Mouse (Mus musculus): ENCODE measurements around the gene Nme1. TPM values are rescaled to one million over a fixed set of nuclear protein-coding genes. Genes with fewer than 3 reads are reported as not detected.
"Not testable (repeated sequence)": the region's sequence is repeated elsewhere in the genome, so short reads cannot be mapped to it uniquely, and the experiment has no call there.

Gene Nme1
- total and polyA plus RNA-seq, 2 experiments from 2014 or later: 17.2 to 56.1 TPM

GRCm38 (mm10) chr11:93940906-93941305, 27.4 kb downstream of the Nme1 start:
- H3K27ac ChIP-seq (ENCODE audit: low read depth): no peak overlapping the region
- no peaks in the 10 kb centered on the region for H3K27me3 ChIP-seq (ENCODE audit: control insufficient read depth, insufficient read depth, low read length)
- DNase-seq (ENCODE audit: low spot score) (no peak), ATAC-seq (ENCODE audit: insufficient read depth, low read depth) (no peak)
- TF ChIP-seq EP300 (IDR thresholded peaks at IDR 0.05; ENCODE audit: low read depth) (no peak), CTCF (IDR thresholded peaks at IDR 0.05; ENCODE audit: low read depth) (no peak)
- H3K4me2 ChIP-seq (ENCODE audit: low read depth, low read length): no peak overlapping the region
- WGBS: 47% methylated on average over 2 of the region's 2 CpGs
- H3K36me3 ChIP-seq (replicated peaks; ENCODE audit: control insufficient read depth, insufficient read depth, low read length): peaks cover 43% of the 10 kb centered on the region
- no peak overlapping the region for H3K4me3 ChIP-seq (ENCODE audit: low read depth, low read length)
- no peaks in the 10 kb centered on the region for H3K9me3 ChIP-seq (replicated peaks; ENCODE audit: control insufficient read depth, low read length)
- no peak overlapping the region for H3K9ac ChIP-seq (replicated peaks; ENCODE audit: low read depth, low read length)
- H3K4me1 ChIP-seq (ENCODE audit: control insufficient read depth, insufficient read depth): no peaks in the 10 kb centered on the region

DNA sequence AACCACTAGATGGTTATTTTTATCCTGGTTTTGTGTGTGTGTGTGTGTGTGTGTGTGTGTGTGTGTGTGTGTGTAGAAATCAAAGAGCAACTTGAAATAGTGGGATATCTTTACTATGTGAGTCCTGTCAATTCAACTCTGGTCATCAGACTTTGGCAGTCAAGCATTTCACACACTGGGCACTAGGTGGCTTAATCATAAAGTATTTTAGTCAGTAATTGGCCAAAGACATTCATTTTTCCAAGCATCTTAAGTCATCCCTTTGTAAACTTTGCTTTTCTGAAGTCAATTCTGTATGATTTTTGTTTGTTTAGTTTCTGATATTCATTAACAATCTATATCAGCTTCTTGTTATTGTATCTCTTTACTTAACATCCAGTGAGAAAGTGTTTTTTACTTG, 39.2 kb downstream of the Nme1 start:
- Histone ChIP-seq H3K36me3 (replicated peaks; ENCODE audit: control insufficient read depth, insufficient read depth, low read length) (peaks cover 76% of the 10 kb centered on the region), H3K9ac (replicated peaks; ENCODE audit: low read depth, low read length) (no peak overlapping the region), H3K4me1 (ENCODE audit: control insufficient read depth, insufficient read depth) (no peaks in the 10 kb centered on the region), H3K9me3 (replicated peaks; ENCODE audit: control insufficient read depth, low read length) (no peaks in the 10 kb centered on the region), H3K27ac (ENCODE audit: low read depth) (no peak overlapping the region), H3K4me2 (ENCODE audit: low read depth, low read length) (no peak overlapping the region), H3K4me3 (ENCODE audit: low read depth, low read length) (no peak overlapping the region), H3K27me3 (ENCODE audit: control insufficient read depth, insufficient read depth, low read length) (no peaks in the 10 kb centered on the region)
- no peak for TF ChIP-seq EP300 (IDR thresholded peaks at IDR 0.05; ENCODE audit: low read depth)
- TF ChIP-seq CTCF (IDR thresholded peaks at IDR 0.05; ENCODE audit: low read depth): no peak
- ATAC-seq (ENCODE audit: insufficient read depth, low read depth) (no peak), DNase-seq (ENCODE audit: low spot score) (no peak)

DNA sequence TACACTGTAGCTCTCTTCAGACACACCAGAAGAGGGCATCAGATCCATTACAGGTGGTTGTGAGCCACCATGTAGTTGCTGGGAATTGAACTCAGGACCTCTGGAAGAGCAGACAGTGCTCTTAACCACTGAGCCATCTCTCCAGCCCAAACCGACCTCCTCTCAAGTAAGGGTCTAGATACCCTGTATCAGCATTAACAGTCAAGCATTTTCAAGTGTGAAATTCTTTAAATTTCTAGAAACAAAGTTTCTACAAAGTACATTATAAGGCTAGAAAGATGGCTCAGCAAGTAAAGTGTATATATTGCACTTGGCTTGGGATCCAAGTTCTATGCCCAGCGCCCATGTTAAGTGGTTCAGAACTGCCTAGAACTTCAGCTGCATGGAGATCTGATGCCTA, 53.3 kb downstream of the Nme1 start:
- WGBS: 89% methylated on average over 2 of the region's 2 CpGs
- H3K9ac ChIP-seq (replicated peaks; ENCODE audit: low read depth, low read length); H3K4me1 ChIP-seq (ENCODE audit: control insufficient read depth, insufficient read depth); H3K4me3 ChIP-seq (ENCODE audit: low read depth, low read length); DNase-seq (ENCODE audit: low spot score); H3K9me3 ChIP-seq (replicated peaks; ENCODE audit: control insufficient read depth, low read length); H3K27me3 ChIP-seq (ENCODE audit: control insufficient read depth, insufficient read depth, low read length); ATAC-seq (ENCODE audit: insufficient read depth, low read depth); H3K4me2 ChIP-seq (ENCODE audit: low read depth, low read length); H3K27ac ChIP-seq (ENCODE audit: low read depth): not testable (repeated sequence)
- H3K36me3 ChIP-seq (replicated peaks; ENCODE audit: control insufficient read depth, insufficient read depth, low read length): peaks cover 53% of the 10 kb centered on the region

GRCm38 (mm10) chr11:93911603-93912002, 56.7 kb downstream of the Nme1 start:
- no peak for ATAC-seq (ENCODE audit: insufficient read depth, low read depth)
- Histone ChIP-seq H3K4me1 (ENCODE audit: control insufficient read depth, insufficient read depth) (no peaks in the 10 kb centered on the region), H3K27ac (ENCODE audit: low read depth) (no peak overlapping the region), H3K36me3 (replicated peaks; ENCODE audit: control insufficient read depth, insufficient read depth, low read length) (peaks cover 60% of the 10 kb centered on the region), H3K9ac (replicated peaks; ENCODE audit: low read depth, low read length) (no peak overlapping the region), H3K27me3 (ENCODE audit: control insufficient read depth, insufficient read depth, low read length) (no peaks in the 10 kb centered on the region), H3K4me2 (ENCODE audit: low read depth, low read length) (no peak overlapping the region), H3K9me3 (replicated peaks; ENCODE audit: control insufficient read depth, low read length) (no peaks in the 10 kb centered on the region), H3K4me3 (ENCODE audit: low read depth, low read length) (no peak overlapping the region)
- no peak for DNase-seq (ENCODE audit: low spot score)
- TF ChIP-seq EP300 (IDR thresholded peaks at IDR 0.05; ENCODE audit: low read depth) (no peak), CTCF (IDR thresholded peaks at IDR 0.05; ENCODE audit: low read depth) (no peak)
- 82% methylated on average over 3 of the region's 3 CpGs for WGBS

DNA sequence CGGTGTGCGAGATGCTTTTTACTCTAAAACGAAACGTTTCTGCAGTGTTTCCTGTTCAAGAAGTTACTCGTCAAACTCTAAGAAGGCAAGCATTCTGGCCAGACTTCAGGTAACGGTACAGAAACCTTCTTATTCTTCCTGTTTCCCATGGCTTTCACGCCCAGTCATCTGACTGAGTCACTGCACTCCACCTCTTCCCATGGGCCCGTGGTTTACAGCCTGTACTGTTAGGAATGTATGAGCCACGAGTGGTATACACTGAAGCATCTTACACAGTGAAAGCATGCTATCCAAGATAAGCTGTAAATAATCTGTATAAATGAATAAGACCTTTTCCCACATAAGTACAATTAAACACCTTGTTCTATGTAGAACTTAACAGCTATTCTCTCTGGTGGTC, 59.5 kb downstream of the Nme1 start:
- peaks cover 60% of the 10 kb centered on the region for H3K36me3 ChIP-seq (replicated peaks; ENCODE audit: control insufficient read depth, insufficient read depth, low read length)

GRCm38 (mm10) chr11:93907839-93908238, 60.5 kb downstream of the Nme1 start:
- ATAC-seq (ENCODE audit: insufficient read depth, low read depth) (no peak), DNase-seq (ENCODE audit: low spot score) (no peak)
- no peaks in the 10 kb centered on the region for H3K9me3 ChIP-seq (replicated peaks; ENCODE audit: control insufficient read depth, low read length)
- no peaks in the 10 kb centered on the region for H3K4me1 ChIP-seq (ENCODE audit: control insufficient read depth, insufficient read depth)
- H3K4me2 ChIP-seq (ENCODE audit: low read depth, low read length): no peak overlapping the region
- H3K9ac ChIP-seq (replicated peaks; ENCODE audit: low read depth, low read length): no peak overlapping the region
- H3K4me3 ChIP-seq (ENCODE audit: low read depth, low read length): no peak overlapping the region
- H3K36me3 ChIP-seq (replicated peaks; ENCODE audit: control insufficient read depth, insufficient read depth, low read length): peaks cover 56% of the 10 kb centered on the region
- no peaks in the 10 kb centered on the region for H3K27me3 ChIP-seq (ENCODE audit: control insufficient read depth, insufficient read depth, low read length)
- TF ChIP-seq CTCF (IDR thresholded peaks at IDR 0.05; ENCODE audit: low read depth) (no peak), EP300 (IDR thresholded peaks at IDR 0.05; ENCODE audit: low read depth) (no peak)
- no peak overlapping the region for H3K27ac ChIP-seq (ENCODE audit: low read depth)
- WGBS: 86% methylated on average over 3 of the region's 3 CpGs

More for the DNA sequence above, 59.5 kb downstream of the Nme1 start:
- Histone ChIP-seq H3K27me3 (ENCODE audit: control insufficient read depth, insufficient read depth, low read length) (no peaks in the 10 kb centered on the region), H3K9ac (replicated peaks; ENCODE audit: low read depth, low read length) (no peak overlapping the region), H3K4me1 (ENCODE audit: control insufficient read depth, insufficient read depth) (no peaks in the 10 kb centered on the region), H3K9me3 (replicated peaks; ENCODE audit: control insufficient read depth, low read length) (no peaks in the 10 kb centered on the region), H3K27ac (ENCODE audit: low read depth) (no peak overlapping the region), H3K4me2 (ENCODE audit: low read depth, low read length) (no peak overlapping the region), H3K4me3 (ENCODE audit: low read depth, low read length) (no peak overlapping the region)
- no peak for TF ChIP-seq CTCF (IDR thresholded peaks at IDR 0.05; ENCODE audit: low read depth)
- no peak for TF ChIP-seq EP300 (IDR thresholded peaks at IDR 0.05; ENCODE audit: low read depth)
- DNase-seq (ENCODE audit: low spot score) (no peak), ATAC-seq (ENCODE audit: insufficient read depth, low read depth) (no peak)
- WGBS: 82% methylated on average over 9 of the region's 9 CpGs

Other genes starting within 250 kb of the Nme1 start
- 11.8 and 12.9 TPM in 2 replicates for gene Utp18, start 82.8 kb downstream of the Nme1 start, total RNA-seq (2014; rRNA removed; ENCODE audit: low replicate concordance)
- gene Utp18, start 82.8 kb downstream of the Nme1 start, polyA plus RNA-seq (2015; fragmentation: Nextera tagmentation; extraction: Ambion mirVana): 10.0 and 11.2 TPM in 2 replicates
- 9.6 and 14.1 TPM in 2 replicates for gene Mbtd1, start 82.7 kb downstream of the Nme1 start, total RNA-seq (2014; rRNA removed; ENCODE audit: low replicate concordance)
- gene Mbtd1, start 82.7 kb downstream of the Nme1 start, polyA plus RNA-seq (2015; fragmentation: Nextera tagmentation; extraction: Ambion mirVana): 10.7 and 10.8 TPM in 2 replicates
- 921 and 1,000 TPM in 2 replicates for gene Nme2, start 12.3 kb downstream of the Nme1 start, total RNA-seq (2014; rRNA removed; ENCODE audit: low replicate concordance)
- 942 and 966 TPM in 2 replicates for gene Nme2, start 12.3 kb downstream of the Nme1 start, polyA plus RNA-seq (2015; fragmentation: Nextera tagmentation; extraction: Ambion mirVana)
- 61.8 and 75.6 TPM in 2 replicates for gene Gm20390, start 228 bp downstream of the Nme1 start, total RNA-seq (2014; rRNA removed; ENCODE audit: low replicate concordance)
- gene Gm20390, start 228 bp downstream of the Nme1 start, polyA plus RNA-seq (2015; fragmentation: Nextera tagmentation; extraction: Ambion mirVana): 183 and 191 TPM in 2 replicates
- gene Spag9, start 27.6 kb upstream of the Nme1 start, total RNA-seq (2014; rRNA removed; ENCODE audit: low replicate concordance): 47.8 and 48.7 TPM in 2 replicates
- gene Spag9, start 27.6 kb upstream of the Nme1 start, polyA plus RNA-seq (2015; fragmentation: Nextera tagmentation; extraction: Ambion mirVana): 39.5 and 40.0 TPM in 2 replicates
- gene Tob1, start 242.9 kb upstream of the Nme1 start, total RNA-seq (2014; rRNA removed; ENCODE audit: low replicate concordance): 20.3 and 42.6 TPM in 2 replicates
- gene Tob1, start 242.9 kb upstream of the Nme1 start, polyA plus RNA-seq (2015; fragmentation: Nextera tagmentation; extraction: Ambion mirVana): 69.3 and 72.5 TPM in 2 replicates

Measured in heart, postnatal 0 days (tissue).